Mouse (Mus musculus): ENCODE data around the gene Idnk. TPM values are rescaled to one million over a fixed set of nuclear protein-coding genes. Genes with fewer than 3 reads are reported as not detected.
A peak's percentile ranks its signal among the peaks of the same experiment; 100 is the strongest.

Gene Idnk
- polyA plus RNA-seq, 1 experiment from 2014 or later: 33.4 TPM

DNA sequence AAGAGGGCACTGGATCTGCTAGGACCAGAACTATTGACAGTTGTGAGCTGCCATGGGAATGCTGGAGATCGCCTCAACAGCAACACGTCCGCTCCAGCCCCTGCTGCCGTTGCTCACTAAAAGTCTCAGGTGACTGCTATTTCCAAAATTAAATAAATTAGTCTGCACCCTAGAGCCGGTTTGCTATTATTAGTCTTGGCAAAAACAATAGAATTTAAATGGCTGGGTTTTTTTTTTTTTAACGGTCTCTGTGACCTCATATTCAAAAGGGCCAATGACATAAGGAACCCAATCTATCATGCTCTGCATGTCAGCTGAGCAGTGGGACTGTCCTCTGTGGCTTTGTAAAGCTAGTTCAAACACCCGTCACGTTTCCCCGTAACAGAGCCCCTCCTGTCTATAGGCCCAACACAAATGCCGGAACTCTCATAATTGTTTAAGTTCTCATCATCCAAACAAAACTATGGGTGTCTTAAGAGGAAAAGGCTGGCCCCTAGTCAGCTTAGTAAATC, 34.6 kb upstream of the Idnk start:
- WGBS: 65% methylated on average over 10 of the region's 10 CpGs
- 0 out of 2 replicates have a peak overlapping the region, but pooled peaks have one; percentile 9 for H3K27ac ChIP-seq (ENCODE audit: low read depth, low read length)
- H3K4me2 ChIP-seq (replicated peaks; ENCODE audit: low read depth, low read length): no peak overlapping the region
- no peak overlapping the region for H3K9ac ChIP-seq (ENCODE audit: low read depth, low read length)
- peaks cover 24% of the 10 kb centered on the region for H3K4me1 ChIP-seq (ENCODE audit: control insufficient read depth, insufficient read depth, low read length)
- H3K4me3 ChIP-seq (ENCODE audit: low read length): no peak overlapping the region
- H3K36me3 ChIP-seq (ENCODE audit: control insufficient read depth, insufficient read depth, low read length): peaks cover 19% of the 10 kb centered on the region; the same call in 1 of the 2 replicates
- no peak for ATAC-seq (ENCODE audit: low FRiP score, low TSS enrichment)
- H3K27me3 ChIP-seq (ENCODE audit: control insufficient read depth, insufficient read depth, low read length): no peaks in the 10 kb centered on the region
- H3K9me3 ChIP-seq (ENCODE audit: control insufficient read depth, low read length): no peaks in the 10 kb centered on the region

DNA sequence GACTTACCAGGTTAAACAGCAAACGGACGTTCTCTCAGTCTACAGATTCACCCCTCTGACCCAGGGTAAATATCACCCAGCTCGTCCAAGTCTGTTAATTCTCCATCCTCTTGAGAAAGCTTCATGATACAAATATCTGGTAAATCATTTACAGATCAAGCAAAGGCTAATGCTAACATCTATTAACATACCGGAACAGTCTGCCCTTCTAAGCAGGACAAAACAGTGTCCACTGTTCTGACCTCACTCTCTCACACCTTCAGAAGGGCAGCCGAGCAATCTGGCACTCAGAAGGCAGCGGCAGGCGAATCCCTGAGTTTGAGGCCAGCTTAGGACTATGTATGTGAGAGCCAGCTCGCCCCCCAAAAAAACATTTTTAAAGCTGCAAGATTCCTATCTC, 34.1 kb upstream of the Idnk start:
- H3K9me3 ChIP-seq (ENCODE audit: control insufficient read depth, low read length): no peaks in the 10 kb centered on the region
- peaks cover 19% of the 10 kb centered on the region; the same call in 1 of the 2 replicates for H3K36me3 ChIP-seq (ENCODE audit: control insufficient read depth, insufficient read depth, low read length)
- 0 out of 2 replicates have a peak overlapping the region, but pooled peaks have one; percentile 17 for H3K27ac ChIP-seq (ENCODE audit: low read depth, low read length)
- no peak overlapping the region for H3K9ac ChIP-seq (ENCODE audit: low read depth, low read length)
- H3K4me1 ChIP-seq (ENCODE audit: control insufficient read depth, insufficient read depth, low read length): peaks cover 24% of the 10 kb centered on the region
- ATAC-seq (ENCODE audit: low FRiP score, low TSS enrichment): 0 out of 2 replicates have a peak, but pooled peaks have one; percentile 11
- no peak overlapping the region for H3K4me2 ChIP-seq (replicated peaks; ENCODE audit: low read depth, low read length)
- no peak overlapping the region for H3K4me3 ChIP-seq (ENCODE audit: low read length)
- WGBS: 52% methylated on average over 8 of the region's 8 CpGs
- H3K27me3 ChIP-seq (ENCODE audit: control insufficient read depth, insufficient read depth, low read length): no peaks in the 10 kb centered on the region

DNA sequence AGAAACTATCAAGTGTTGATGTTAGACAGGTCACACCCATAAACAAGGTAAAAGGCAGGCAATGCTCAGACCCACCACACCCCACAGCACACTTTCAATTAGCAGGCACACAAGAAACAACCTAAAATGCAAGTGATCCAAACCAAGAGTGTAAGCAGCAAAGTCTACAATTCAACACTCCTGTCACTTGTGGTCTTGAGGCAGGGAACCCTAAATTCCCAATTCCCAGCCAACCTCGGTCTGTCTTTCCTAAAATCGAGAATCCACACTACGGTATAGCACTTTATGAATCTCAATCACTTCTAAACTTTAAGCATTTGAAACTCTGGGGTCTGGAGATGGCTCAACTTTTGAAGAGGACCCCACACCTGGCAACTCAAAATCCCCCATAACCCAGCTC, 33.2 kb upstream of the Idnk start:
- no peaks in the 10 kb centered on the region for H3K9me3 ChIP-seq (ENCODE audit: control insufficient read depth, low read length)
- WGBS: 79% methylated on average over 3 of the region's 3 CpGs
- no peak overlapping the region for H3K27ac ChIP-seq (ENCODE audit: low read depth, low read length)

DNA sequence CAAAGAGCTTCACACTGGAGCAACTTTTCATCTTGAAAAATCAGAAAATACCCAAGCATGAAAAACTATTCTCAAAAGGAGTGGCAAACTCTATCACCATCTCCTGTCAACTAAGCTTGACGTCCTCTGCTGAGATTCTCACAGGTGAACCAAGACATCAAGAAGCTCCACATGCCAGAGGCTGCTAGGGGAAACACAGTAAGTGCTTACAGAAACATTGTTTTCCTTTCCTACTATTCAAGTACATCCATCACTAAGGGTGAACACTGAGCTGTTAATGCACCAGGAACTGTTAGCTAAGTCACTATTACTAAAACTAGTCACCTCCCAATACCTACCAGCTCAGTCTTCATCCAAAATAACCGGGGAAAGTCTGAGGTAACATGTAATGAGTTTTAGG, 32.5 kb upstream of the Idnk start:
- peaks cover 29% of the 10 kb centered on the region for H3K4me1 ChIP-seq (ENCODE audit: control insufficient read depth, insufficient read depth, low read length)
- no peak for ATAC-seq (ENCODE audit: low FRiP score, low TSS enrichment)
- H3K9ac ChIP-seq (ENCODE audit: low read depth, low read length): no peak overlapping the region
- H3K4me2 ChIP-seq (replicated peaks; ENCODE audit: low read depth, low read length): no peak overlapping the region; the same call in 1 of the 2 replicates
- H3K27me3 ChIP-seq (ENCODE audit: control insufficient read depth, insufficient read depth, low read length): no peaks in the 10 kb centered on the region
- no peak overlapping the region for H3K4me3 ChIP-seq (ENCODE audit: low read length)
- peaks cover 19% of the 10 kb centered on the region; the same call in 1 of the 2 replicates for H3K36me3 ChIP-seq (ENCODE audit: control insufficient read depth, insufficient read depth, low read length)
- H3K9me3 ChIP-seq (ENCODE audit: control insufficient read depth, low read length): no peaks in the 10 kb centered on the region
- WGBS: 68% methylated on average over 2 of the region's 2 CpGs
- H3K27ac ChIP-seq (ENCODE audit: low read depth, low read length): no peak overlapping the region

More for the DNA sequence above, 33.2 kb upstream of the Idnk start:
- Histone ChIP-seq H3K4me2 (replicated peaks; ENCODE audit: low read depth, low read length) (no peak overlapping the region; the same call in 1 of the 2 replicates), H3K4me1 (ENCODE audit: control insufficient read depth, insufficient read depth, low read length) (peaks cover 24% of the 10 kb centered on the region), H3K4me3 (ENCODE audit: low read length) (no peak overlapping the region), H3K36me3 (ENCODE audit: control insufficient read depth, insufficient read depth, low read length) (peaks cover 19% of the 10 kb centered on the region; the same call in 1 of the 2 replicates), H3K27me3 (ENCODE audit: control insufficient read depth, insufficient read depth, low read length) (no peaks in the 10 kb centered on the region), H3K9ac (ENCODE audit: low read depth, low read length) (no peak overlapping the region)
- no peak for ATAC-seq (ENCODE audit: low FRiP score, low TSS enrichment)

DNA sequence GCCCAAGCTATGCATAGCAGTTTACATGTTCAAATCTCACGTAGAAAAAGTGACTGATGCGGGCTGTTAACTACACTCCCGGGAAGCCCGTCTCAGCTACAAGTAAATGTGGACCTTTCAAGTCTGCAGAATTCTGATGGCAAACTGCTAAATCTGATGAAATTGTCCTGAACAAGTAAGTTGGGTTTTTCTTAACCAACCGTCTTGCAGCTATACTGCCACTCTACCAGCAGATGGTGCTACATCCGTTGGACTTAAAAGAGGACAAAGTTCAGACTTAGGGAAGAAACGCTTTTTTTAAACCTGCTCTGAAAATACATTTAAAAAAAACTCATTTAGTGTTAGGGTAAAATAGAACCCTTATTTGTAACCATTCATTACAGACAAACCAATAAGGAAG, 31.3 kb upstream of the Idnk start:
- H3K4me2 ChIP-seq (replicated peaks; ENCODE audit: low read depth, low read length): peak overlapping the region; percentile 67
- H3K9ac ChIP-seq (ENCODE audit: low read depth, low read length): peak overlapping the region; percentile 13; the same call in 1 of the 2 replicates
- ATAC-seq (ENCODE audit: low FRiP score, low TSS enrichment): no peak
- H3K36me3 ChIP-seq (ENCODE audit: control insufficient read depth, insufficient read depth, low read length): peaks cover 19% of the 10 kb centered on the region; the same call in 1 of the 2 replicates
- H3K27ac ChIP-seq (ENCODE audit: low read depth, low read length): no peak overlapping the region
- WGBS: 26% methylated on average over 7 of the region's 7 CpGs
- peaks cover 29% of the 10 kb centered on the region for H3K4me1 ChIP-seq (ENCODE audit: control insufficient read depth, insufficient read depth, low read length)
- H3K9me3 ChIP-seq (ENCODE audit: control insufficient read depth, low read length): no peaks in the 10 kb centered on the region
- no peaks in the 10 kb centered on the region for H3K27me3 ChIP-seq (ENCODE audit: control insufficient read depth, insufficient read depth, low read length)
- H3K4me3 ChIP-seq (ENCODE audit: low read length): peak overlapping the region; percentile 96

DNA sequence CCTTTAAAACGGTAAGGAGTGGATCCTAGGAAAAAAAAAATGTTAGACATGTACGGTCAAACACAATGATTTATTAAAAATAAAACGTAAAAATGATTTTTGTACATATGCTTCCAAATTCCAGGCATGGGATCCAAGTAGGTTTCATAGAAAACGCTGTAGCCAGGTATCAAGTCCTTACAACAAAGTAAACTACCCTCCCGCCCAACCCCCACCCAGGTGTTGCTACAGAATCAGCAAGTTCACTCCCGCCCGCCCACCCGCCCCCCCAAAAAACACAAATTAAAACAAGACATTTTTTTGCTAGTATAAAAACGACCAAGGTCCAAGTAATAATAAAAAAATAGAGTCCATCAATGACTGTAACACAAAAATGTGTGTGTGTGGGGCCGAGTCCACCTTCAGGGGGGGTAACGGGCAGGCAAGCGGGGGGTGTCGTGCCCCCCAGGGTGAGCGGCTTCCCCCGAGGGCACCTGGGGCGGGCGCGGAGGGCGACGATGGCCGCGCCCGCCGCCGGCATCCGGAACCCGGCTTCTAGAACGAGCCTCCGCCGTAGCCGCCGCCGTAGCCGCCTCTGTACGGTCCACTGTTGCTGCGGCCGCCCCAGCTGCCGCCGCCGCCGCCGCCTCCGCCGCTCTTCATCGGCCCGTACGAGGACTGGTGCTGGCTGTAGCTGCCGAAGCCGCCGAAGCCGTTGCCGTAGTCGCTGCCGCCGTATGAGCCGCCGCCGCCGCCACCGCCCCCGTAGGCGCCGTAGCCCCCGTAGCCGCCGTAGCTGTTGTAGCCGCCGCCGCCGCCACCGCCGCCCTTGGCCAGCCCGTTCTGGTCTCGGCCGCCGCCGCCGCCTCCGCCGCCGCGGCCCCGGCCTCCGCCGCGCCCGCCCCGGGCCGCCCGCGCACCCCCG, 30.3 kb upstream of the Idnk start:
- peak overlapping the region; percentile 96 for H3K4me3 ChIP-seq (ENCODE audit: low read length)
- H3K4me2 ChIP-seq (replicated peaks; ENCODE audit: low read depth, low read length): peak overlapping the region; percentile 67
- H3K4me1 ChIP-seq (ENCODE audit: control insufficient read depth, insufficient read depth, low read length): peaks cover 29% of the 10 kb centered on the region
- no peak for ATAC-seq (ENCODE audit: low FRiP score, low TSS enrichment)
- peak overlapping the region; percentile 99 for H3K9ac ChIP-seq (ENCODE audit: low read depth, low read length)
- under 1% methylated on average over 56 of the region's 92 CpGs for WGBS
- H3K9me3 ChIP-seq (ENCODE audit: control insufficient read depth, low read length): no peaks in the 10 kb centered on the region
- no peaks in the 10 kb centered on the region for H3K27me3 ChIP-seq (ENCODE audit: control insufficient read depth, insufficient read depth, low read length)
- H3K36me3 ChIP-seq (ENCODE audit: control insufficient read depth, insufficient read depth, low read length): peaks cover 19% of the 10 kb centered on the region; the same call in 1 of the 2 replicates
- peak overlapping the region; percentile 99 for H3K27ac ChIP-seq (ENCODE audit: low read depth, low read length)

DNA sequence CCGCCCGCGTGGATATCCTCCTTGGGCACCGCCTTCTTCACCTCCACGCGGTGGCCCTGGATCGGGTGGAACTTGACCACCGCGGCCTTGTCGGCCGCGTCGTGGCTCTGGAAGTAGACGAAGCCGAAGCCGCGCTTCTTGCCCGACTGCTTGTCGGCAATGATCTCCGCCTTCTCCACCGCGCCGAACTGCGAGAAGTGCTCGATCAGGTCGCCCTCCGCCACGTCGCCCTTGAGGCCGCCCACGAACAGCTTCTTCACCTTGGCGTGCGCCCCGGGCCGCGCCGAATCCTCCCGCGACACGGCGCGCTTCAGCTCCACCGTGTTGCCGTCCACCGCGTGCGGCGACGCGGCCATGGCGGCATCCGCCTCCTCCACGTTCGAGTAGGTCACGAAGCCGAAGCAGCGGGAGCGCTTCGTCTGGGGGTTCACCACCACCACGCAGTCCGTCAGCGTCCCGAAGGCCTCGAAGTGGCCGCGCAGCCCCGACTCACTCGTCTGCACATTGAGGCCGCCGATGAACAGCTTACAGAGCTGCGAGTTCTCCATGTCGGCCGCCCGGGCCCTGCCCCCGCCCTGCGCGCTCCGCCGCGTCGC, 29.6 kb upstream of the Idnk start:
- peak overlapping the region; percentile 96 for H3K4me3 ChIP-seq (ENCODE audit: low read length)
- peaks cover 27% of the 10 kb centered on the region for H3K4me1 ChIP-seq (ENCODE audit: control insufficient read depth, insufficient read depth, low read length)
- peaks cover 19% of the 10 kb centered on the region; the same call in 1 of the 2 replicates for H3K36me3 ChIP-seq (ENCODE audit: control insufficient read depth, insufficient read depth, low read length)
- peak; percentile 10 for ATAC-seq (ENCODE audit: low FRiP score, low TSS enrichment)
- no peaks in the 10 kb centered on the region for H3K27me3 ChIP-seq (ENCODE audit: control insufficient read depth, insufficient read depth, low read length)
- H3K9ac ChIP-seq (ENCODE audit: low read depth, low read length): peak overlapping the region; percentile 99
- H3K27ac ChIP-seq (ENCODE audit: low read depth, low read length): peak overlapping the region; percentile 99
- H3K9me3 ChIP-seq (ENCODE audit: control insufficient read depth, low read length): no peaks in the 10 kb centered on the region
- 0% methylated on average over 75 of the region's 81 CpGs for WGBS
- peak overlapping the region; percentile 67 for H3K4me2 ChIP-seq (replicated peaks; ENCODE audit: low read depth, low read length)

DNA sequence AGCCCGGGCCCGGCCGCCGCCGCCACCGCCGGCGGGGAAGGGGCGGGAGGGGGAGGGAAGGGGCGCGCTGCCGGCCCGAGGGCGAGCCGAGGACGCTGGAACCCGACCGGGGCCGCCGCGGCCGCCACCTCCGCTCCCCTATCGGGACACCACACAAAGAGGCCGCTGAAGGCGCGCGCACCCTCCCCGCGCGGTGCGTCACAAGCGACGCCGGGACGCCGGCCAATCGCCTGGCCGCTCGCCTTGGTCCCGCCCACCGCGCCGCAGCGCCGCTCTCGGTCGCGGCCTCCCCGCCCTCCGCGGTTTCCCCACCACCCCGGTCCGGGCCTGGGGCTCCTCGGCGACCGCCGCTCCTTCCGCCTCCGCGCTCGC, 29.1 kb upstream of the Idnk start, which contains the start of gene Hnrnpa0:
Gene Hnrnpa0, minus strand, starts transcription at position 161 of the 372 bp plus-strand sequence.
- 1% methylated on average over 40 of the region's 62 CpGs for WGBS
- Histone ChIP-seq H3K9me3 (ENCODE audit: control insufficient read depth, low read length) (no peaks in the 10 kb centered on the region), H3K4me1 (ENCODE audit: control insufficient read depth, insufficient read depth, low read length) (peaks cover 25% of the 10 kb centered on the region), H3K4me3 (ENCODE audit: low read length) (peak within 1 kb of the TSS; percentile 96), H3K36me3 (ENCODE audit: control insufficient read depth, insufficient read depth, low read length) (peaks cover 19% of the 10 kb centered on the region; the same call in 1 of the 2 replicates), H3K9ac (ENCODE audit: low read depth, low read length) (peak within 1 kb of the TSS; percentile 99), H3K27me3 (ENCODE audit: control insufficient read depth, insufficient read depth, low read length) (no peaks in the 10 kb centered on the region), H3K4me2 (replicated peaks; ENCODE audit: low read depth, low read length) (peak within 1 kb of the TSS; percentile 67), H3K27ac (ENCODE audit: low read depth, low read length) (peak within 1 kb of the TSS; percentile 99)
- peak; percentile 93 for ATAC-seq (ENCODE audit: low FRiP score, low TSS enrichment)

Measured in kidney, embryonic 14.5 days (tissue).